Mouse (Mus musculus): ENCODE measurements at regions not wholly inside any gene's neighbourhood (a gene's known extent, or its start where the extent isn't known, plus 50 kb on each side); places are given as distances from the start of the nearest gene placed in this dataset.

- TF ChIP-seq POLR2AphosphoS2 (IDR thresholded peaks at IDR 0.05; ENCODE audit: insufficient read length, low read depth) = no peak
- no peak for TF ChIP-seq MAX (IDR thresholded peaks at IDR 0.05; ENCODE audit: low read depth)
- no peak for TF ChIP-seq TCF3 (IDR thresholded peaks at IDR 0.05; ENCODE audit: insufficient read length, low read depth)
- no peak for TF ChIP-seq POLR2A (IDR thresholded peaks at IDR 0.05; ENCODE audit: insufficient read length, low read depth)
- no peak for TF ChIP-seq CEBPB (IDR thresholded peaks at IDR 0.05; ENCODE audit: insufficient read depth, poor library complexity, severe bottlenecking)
- no peak for TF ChIP-seq MYOG (IDR thresholded peaks at IDR 0.05; ENCODE audit: control insufficient read depth in 1 of 3, insufficient read depth in 1 of 3, insufficient read length in 2 of 3, low read depth in 2 of 3)
- TF ChIP-seq MYOD1 (IDR thresholded peaks at IDR 0.05; ENCODE audit: control insufficient read depth in 1 of 3, insufficient read length in 2 of 3, low read depth in 2 of 3) = no peak
- TF ChIP-seq E2F4 (IDR thresholded peaks at IDR 0.05; ENCODE audit: insufficient read depth) = no peak
- TF ChIP-seq SRF (IDR thresholded peaks at IDR 0.05; ENCODE audit: control insufficient read depth, insufficient read length, low read depth) = no peak
- no peak for TF ChIP-seq REST (IDR thresholded peaks at IDR 0.05; ENCODE audit: insufficient read depth, insufficient read length)
- no peak for TF ChIP-seq USF1 (IDR thresholded peaks at IDR 0.05; ENCODE audit: low read depth)
These were observed 421.2 kb upstream of the Mki67 start for GRCm38 (mm10) chr7:136137341-136137740.

All from myocyte (in vitro differentiated cells).